Mouse (Mus musculus) myocyte (in vitro differentiated cells): Measurements from ENCODE around the gene Fgf3. TPM values are rescaled to one million over a fixed set of nuclear protein-coding genes. Genes with fewer than 3 reads are reported as not detected.

Experiments
- H3K27me3 ChIP-seq: one replicate; pipeline ENCODE4 v1.6.1; 2011; ENCODE audit not compliant: control insufficient read depth, insufficient read depth, insufficient read length
- H3K36me3 ChIP-seq: one replicate; pipeline ENCODE4 v1.6.1; 2011; ENCODE audit not compliant: control insufficient read depth, insufficient read depth
- H3K4me2 ChIP-seq: one replicate; pipeline ENCODE4 v1.6.1; 2011; ENCODE audit warnings: low read depth, control low read depth
- H3K4me3 ChIP-seq: one replicate; pipeline ENCODE4 v1.5.1; 2011; ENCODE audit warnings: mild to moderate bottlenecking, control low read depth, moderate library complexity
- H3K79me2 ChIP-seq: one replicate; pipeline ENCODE4 v1.6.1; 2011; ENCODE audit not compliant: control insufficient read depth, insufficient read depth
- H3ac ChIP-seq: one replicate; pipeline ENCODE4 v1.6.1; 2011; ENCODE audit not compliant: control insufficient read depth, insufficient read length
- CEBPB ChIP-seq: IDR thresholded peaks from 2 replicates; pipeline ENCODE4 v1.6.1; 2011; ENCODE audit warnings: mild to moderate bottlenecking, moderate library complexity; ENCODE audit not compliant: poor library complexity, insufficient read depth, severe bottlenecking
- E2F4 ChIP-seq: IDR thresholded peaks from one replicate; pipeline ENCODE4 v1.6.1; 2011; ENCODE audit warnings: mild to moderate bottlenecking, control low read depth, moderate library complexity; ENCODE audit not compliant: insufficient read depth
- MAX ChIP-seq: IDR thresholded peaks from one replicate; pipeline ENCODE4 v1.6.1; 2011; ENCODE audit warnings: low read depth, mild to moderate bottlenecking, control low read depth
- MYOD1 ChIP-seq, 3 experiments: IDR thresholded peaks; one replicate each; pipeline ENCODE4 v1.6.1; 2011; ENCODE audit warnings: control low read depth in 2 of 3, low read depth in 2 of 3, mild to moderate bottlenecking in 2 of 3, moderate library complexity in 1 of 3; ENCODE audit not compliant: insufficient read length in 2 of 3, control insufficient read depth in 1 of 3
- MYOG ChIP-seq, 3 experiments: IDR thresholded peaks; one replicate each; pipeline ENCODE4 v1.6.1; 2011; ENCODE audit warnings: control low read depth in 2 of 3, low read depth in 2 of 3, mild to moderate bottlenecking in 2 of 3; ENCODE audit not compliant: insufficient read length in 2 of 3, control insufficient read depth in 1 of 3, insufficient read depth in 1 of 3
- POLR2A ChIP-seq: IDR thresholded peaks from one replicate; pipeline ENCODE4 v1.6.1; 2011; ENCODE audit warnings: low read depth, mild to moderate bottlenecking, control low read depth, moderate library complexity; ENCODE audit not compliant: insufficient read length
- POLR2AphosphoS2 ChIP-seq: IDR thresholded peaks from one replicate; pipeline ENCODE4 v1.6.1; 2011; ENCODE audit warnings: low read depth, control low read depth; ENCODE audit not compliant: insufficient read length
- REST ChIP-seq: IDR thresholded peaks from one replicate; pipeline ENCODE4 v1.6.1; 2011; ENCODE audit warnings: mild to moderate bottlenecking, control low read depth, moderate library complexity; ENCODE audit not compliant: insufficient read depth, insufficient read length
- SRF ChIP-seq: IDR thresholded peaks from one replicate; pipeline ENCODE4 v1.6.1; 2011; ENCODE audit warnings: low read depth; ENCODE audit not compliant: control insufficient read depth, insufficient read length
- TCF12 ChIP-seq: IDR thresholded peaks from one replicate; pipeline ENCODE4 v1.6.1; 2011; ENCODE audit warnings: mild to moderate bottlenecking, control low read depth; ENCODE audit not compliant: poor library complexity, insufficient read depth, severe bottlenecking
- TCF3 ChIP-seq: IDR thresholded peaks from one replicate; pipeline ENCODE4 v1.6.1; 2011; ENCODE audit warnings: low read depth, control low read depth; ENCODE audit not compliant: insufficient read length
- USF1 ChIP-seq: IDR thresholded peaks from one replicate; pipeline ENCODE4 v1.6.1; 2011; ENCODE audit warnings: low read depth, mild to moderate bottlenecking, control low read depth, moderate library complexity
- polyA plus RNA-seq: library from polyadenylated mRNA; unstranded; fragments of >200 nt; fragmentation: generic; extraction: Trizol; gene quantifications from one replicate; pipeline ENCODE4 v1.2.1, GENCODE M21; 2012; ENCODE audit warnings: missing spikeins

The Fgf3 gene
- polyA plus RNA-seq, 1 experiment = not detected

- no peaks in the 10 kb centered on the region for H3K79me2 ChIP-seq
- H3K36me3 ChIP-seq = no peaks in the 10 kb centered on the region
- H3K4me2 ChIP-seq = no peak overlapping the region
- H3K4me3 ChIP-seq = no peak overlapping the region
- TF ChIP-seq POLR2A = no peak
- no peak for TF ChIP-seq TCF3
- TF ChIP-seq USF1 = no peak
- TF ChIP-seq POLR2AphosphoS2 = no peak
- no peak for TF ChIP-seq SRF
- TF ChIP-seq E2F4 = no peak
- H3K27me3 ChIP-seq = peaks cover 47% of the 10 kb centered on the region
- no peak overlapping the region for H3ac ChIP-seq
Measured at GRCm38 (mm10) chr7:144862126-144862525, 24.2 kb downstream of the Fgf3 start.

GRCm38 (mm10) chr7:144862712-144863111 is 24.8 kb downstream of the Fgf3 start:
- Histone ChIP-seq H3K36me3 (no peaks in the 10 kb centered on the region), H3K79me2 (no peaks in the 10 kb centered on the region), H3K4me3 (no peak overlapping the region), H3ac (no peak overlapping the region), H3K4me2 (no peak overlapping the region), H3K27me3 (peaks cover 53% of the 10 kb centered on the region)
- TF ChIP-seq MAX (no peak), MYOD1 (IDR thresholded peaks at IDR 0.05; ENCODE audit: control insufficient read depth in 1 of 3, insufficient read length in 2 of 3, low read depth in 2 of 3) (no peak)

DNA sequence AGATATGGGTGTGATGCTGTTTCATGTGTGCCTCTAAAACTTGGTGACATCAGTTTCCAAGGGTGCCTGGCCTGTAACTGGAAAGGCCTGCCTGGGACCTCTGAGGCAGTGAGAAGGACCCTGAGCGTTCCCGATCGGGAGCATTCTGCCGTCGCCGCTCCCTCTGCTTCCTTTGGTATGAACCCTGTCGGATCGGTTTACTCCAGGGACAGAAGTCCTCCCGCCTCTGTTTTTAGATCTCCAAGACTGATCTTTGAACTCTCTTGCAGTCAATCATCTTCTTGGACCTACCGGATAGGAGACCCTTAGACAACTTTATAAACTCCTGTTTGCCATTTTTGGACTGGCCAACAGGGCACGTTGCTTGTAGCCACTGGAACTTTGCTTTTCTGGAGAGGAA is 25.3 kb downstream of the Fgf3 start:
- TF ChIP-seq MAX = no peak
- TF ChIP-seq SRF = no peak
- no peak for TF ChIP-seq USF1
- no peak for TF ChIP-seq TCF3
- TF ChIP-seq MYOD1 (IDR thresholded peaks at IDR 0.05; ENCODE audit: control insufficient read depth in 1 of 3, insufficient read length in 2 of 3, low read depth in 2 of 3) = no peak
- no peak for TF ChIP-seq POLR2AphosphoS2
- no peak for TF ChIP-seq POLR2A
- no peak for TF ChIP-seq MYOG (IDR thresholded peaks at IDR 0.05; ENCODE audit: control insufficient read depth in 1 of 3, insufficient read depth in 1 of 3, insufficient read length in 2 of 3, low read depth in 2 of 3)
- no peak for TF ChIP-seq REST
- TF ChIP-seq TCF12 = no peak
- TF ChIP-seq CEBPB = no peak
- no peak for TF ChIP-seq E2F4
- H3K36me3 ChIP-seq = no peaks in the 10 kb centered on the region
- no peak overlapping the region for H3K4me2 ChIP-seq
- H3K79me2 ChIP-seq = no peaks in the 10 kb centered on the region
- no peak overlapping the region for H3K4me3 ChIP-seq
- H3ac ChIP-seq = no peak overlapping the region
- peaks cover 57% of the 10 kb centered on the region for H3K27me3 ChIP-seq

- TF ChIP-seq SRF = no peak
- no peak for TF ChIP-seq POLR2AphosphoS2
- TF ChIP-seq TCF3 = no peak
- TF ChIP-seq USF1 = no peak
- TF ChIP-seq REST = no peak
- TF ChIP-seq CEBPB = no peak
- no peak for TF ChIP-seq E2F4
- no peak for TF ChIP-seq MYOG (IDR thresholded peaks at IDR 0.05; ENCODE audit: control insufficient read depth in 1 of 3, insufficient read depth in 1 of 3, insufficient read length in 2 of 3, low read depth in 2 of 3)
- TF ChIP-seq POLR2A = no peak
- TF ChIP-seq MAX = no peak
- no peak for TF ChIP-seq MYOD1 (IDR thresholded peaks at IDR 0.05; ENCODE audit: control insufficient read depth in 1 of 3, insufficient read length in 2 of 3, low read depth in 2 of 3)
- TF ChIP-seq TCF12 = no peak
- H3K4me3 ChIP-seq = no peak overlapping the region
- no peaks in the 10 kb centered on the region for H3K79me2 ChIP-seq
- H3K36me3 ChIP-seq = no peaks in the 10 kb centered on the region
- no peak overlapping the region for H3ac ChIP-seq
- peaks cover 57% of the 10 kb centered on the region for H3K27me3 ChIP-seq
- no peak overlapping the region for H3K4me2 ChIP-seq
Measured at GRCm38 (mm10) chr7:144864160-144864670, 26.3 kb downstream of the Fgf3 start.

- TF ChIP-seq E2F4 (no peak), POLR2AphosphoS2 (no peak), MAX (no peak), CEBPB (no peak), MYOG (IDR thresholded peaks at IDR 0.05; ENCODE audit: control insufficient read depth in 1 of 3, insufficient read depth in 1 of 3, insufficient read length in 2 of 3, low read depth in 2 of 3) (no peak), TCF12 (no peak)
- Histone ChIP-seq H3K36me3 (no peaks in the 10 kb centered on the region), H3ac (no peak overlapping the region), H3K4me3 (no peak overlapping the region), H3K4me2 (no peak overlapping the region), H3K27me3 (peaks cover 42% of the 10 kb centered on the region), H3K79me2 (no peaks in the 10 kb centered on the region)
Measured at GRCm38 (mm10) chr7:144867161-144867560, 29.3 kb downstream of the Fgf3 start.
